Mouse (Mus musculus) kidney, embryonic 16.5 days (tissue): ENCODE data around the gene Fth1. TPM values are rescaled to one million over a fixed set of nuclear protein-coding genes. Genes with fewer than 3 reads are reported as not detected.
A peak's percentile ranks its signal among the peaks of the same experiment; 100 is the strongest.
"Not testable (repeated sequence)": the region's sequence is repeated elsewhere in the genome, so short reads cannot be mapped to it uniquely, and the experiment has no call there.

Experiments
- ATAC-seq: fragments of 200-750 bp; cut with Nextera tagmentation; 2 replicates; pipeline ENCODE4 v1.8.0; 2017; ENCODE audit warnings: moderate TSS enrichment; ENCODE audit not compliant: low FRiP score, low TSS enrichment
- H3K27ac ChIP-seq: fragments of 300-500 bp; sonication (generic); 2 replicates; pipeline ENCODE4 v1.5.1; 2014; ENCODE audit warnings: low read length
- H3K27me3 ChIP-seq: fragments of 300-500 bp; sonication (generic); 2 replicates; pipeline ENCODE4 v1.6.1; 2014; ENCODE audit warnings: low read length, control low read depth, mixed read lengths; ENCODE audit not compliant: insufficient read depth
- H3K36me3 ChIP-seq: fragments of 300-500 bp; sonication (generic); 2 replicates; pipeline ENCODE4 v1.6.1; 2014; ENCODE audit warnings: low read length, control low read depth, mixed read lengths; ENCODE audit not compliant: insufficient read depth
- H3K4me1 ChIP-seq: fragments of 300-500 bp; sonication (generic); 2 replicates; pipeline ENCODE4 v1.6.1; 2014; ENCODE audit warnings: low read length, control low read depth, mixed read lengths; ENCODE audit not compliant: insufficient read depth
- H3K4me2 ChIP-seq: fragments of 300-500 bp; sonication (generic); replicated peaks from 2 replicates; pipeline ENCODE4 v1.6.1; 2014; ENCODE audit warnings: low read depth, low read length
- H3K4me3 ChIP-seq: fragments of 300-500 bp; sonication (generic); 2 replicates; pipeline ENCODE4 v1.5.1; 2014; ENCODE audit warnings: mild to moderate bottlenecking, low read length
- H3K9ac ChIP-seq: fragments of 300-500 bp; sonication (generic); replicated peaks from 2 replicates; pipeline ENCODE4 v1.6.1; 2014; ENCODE audit warnings: low read length
- H3K9me3 ChIP-seq: fragments of 300-500 bp; sonication (generic); 2 replicates; pipeline ENCODE4 v1.6.1; 2016; ENCODE audit warnings: low read length, control low read depth
- WGBS: fragments of 180-500 bp; shearing (Covaris S2); extraction: QIAGEN DNeasy Blood & Tissue Kit; methylation state at CpG from one replicate; pipeline ENCODE4 v1.1.7; 2014; 5-methylcytosine and 5-hydroxymethylcytosine counted together
- polyA plus RNA-seq: library from polyadenylated mRNA; unstranded; fragments of >200 nt; fragmentation: Nextera tagmentation; extraction: Ambion mirVana; gene quantifications from 2 replicates; pipeline ENCODE4 v1.2.1, GENCODE M21; 2015

Gene Fth1
- polyA plus RNA-seq, 1 experiment from 2014 or later = 1,651 TPM

DNA sequence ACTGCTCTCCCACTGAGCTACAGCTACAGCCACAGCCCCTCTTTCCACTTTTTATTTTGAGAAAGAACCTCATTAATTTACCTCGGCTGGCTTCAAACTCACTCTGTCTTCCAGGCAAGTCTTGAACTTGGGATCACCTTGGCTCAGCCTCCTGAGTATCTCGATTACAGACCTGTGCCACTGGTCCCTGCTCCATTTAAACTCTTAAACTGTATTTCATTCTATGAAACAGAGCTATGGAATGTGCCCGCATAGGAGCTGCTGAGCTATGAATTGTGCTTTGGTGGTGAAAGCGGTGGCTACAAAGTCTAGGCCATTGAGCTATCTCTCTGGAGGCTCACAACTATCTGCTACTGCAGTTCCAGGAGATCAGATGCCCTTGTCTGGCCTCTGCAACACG is 22.4 kb upstream of the Fth1 start:
- Histone ChIP-seq H3K4me2 (no peak overlapping the region), H3K9ac (no peak overlapping the region), H3K27me3 (no peaks in the 10 kb centered on the region), H3K4me1 (peaks cover 11% of the 10 kb centered on the region), H3K4me3 (no peak overlapping the region), H3K27ac (no peak overlapping the region), H3K9me3 (0 out of 2 replicates have a peak, but pooled peaks cover 1% of the 10 kb centered on the region), H3K36me3 (no peaks in the 10 kb centered on the region)
- ATAC-seq = no peak
- WGBS = 82% methylated on average over 5 of the region's 5 CpGs

DNA sequence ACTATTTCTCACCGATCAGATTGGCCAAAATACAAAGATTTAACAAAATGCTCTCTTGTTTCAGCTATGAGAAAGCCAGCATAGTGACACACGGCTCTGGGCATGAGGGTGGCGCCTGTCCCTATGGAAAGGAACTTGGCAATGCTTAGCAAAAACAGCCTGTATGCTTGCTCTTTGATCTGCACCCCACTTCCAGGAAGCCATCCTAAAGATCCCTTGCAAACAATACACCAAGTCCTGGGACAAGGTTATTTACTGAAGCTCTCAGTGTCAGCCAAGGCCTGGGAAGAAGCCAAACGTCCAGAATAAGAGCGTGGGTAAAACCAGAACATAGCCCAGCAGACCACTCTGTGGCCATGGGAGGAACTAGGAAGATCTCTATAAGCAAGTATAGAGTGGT is 19.6 kb upstream of the Fth1 start:
- Histone ChIP-seq H3K9ac (no peak overlapping the region), H3K4me1 (no peaks in the 10 kb centered on the region), H3K36me3 (no peaks in the 10 kb centered on the region), H3K4me2 (no peak overlapping the region), H3K27me3 (no peaks in the 10 kb centered on the region), H3K27ac (no peak overlapping the region), H3K9me3 (no peaks in the 10 kb centered on the region), H3K4me3 (no peak overlapping the region)
- 80% methylated on average over 5 of the region's 5 CpGs for WGBS
- ATAC-seq = no peak

GRCm38 (mm10) chr19:9964205-9964916 is 16.0 kb upstream of the Fth1 start:
- 16% methylated on average over 7 of the region's 7 CpGs for WGBS
- H3K9ac ChIP-seq = 0 out of 2 replicates have a peak overlapping the region, but pooled peaks have one; percentile 6

GRCm38 (mm10) chr19:9966096-9966867 is 14.1 kb upstream of the Fth1 start:
- ATAC-seq = no peak
- Histone ChIP-seq H3K4me2 (no peak overlapping the region), H3K27me3 (no peaks in the 10 kb centered on the region), H3K36me3 (no peaks in the 10 kb centered on the region), H3K9me3 (no peaks in the 10 kb centered on the region), H3K4me1 (no peaks in the 10 kb centered on the region), H3K27ac (no peak overlapping the region), H3K4me3 (no peak overlapping the region), H3K9ac (no peak overlapping the region)
- WGBS = 54% methylated on average over 2 of the region's 2 CpGs

More at GRCm38 (mm10) chr19:9964205-9964916, 16.0 kb upstream of the Fth1 start:
- no peak for ATAC-seq
- H3K36me3 ChIP-seq = no peaks in the 10 kb centered on the region
- no peaks in the 10 kb centered on the region for H3K9me3 ChIP-seq
- H3K27ac ChIP-seq = no peak overlapping the region
- no peaks in the 10 kb centered on the region for H3K27me3 ChIP-seq
- H3K4me3 ChIP-seq = no peak overlapping the region
- no peaks in the 10 kb centered on the region for H3K4me1 ChIP-seq
- no peak overlapping the region for H3K4me2 ChIP-seq

- Histone ChIP-seq H3K9ac (no peak overlapping the region), H3K27me3 (no peaks in the 10 kb centered on the region), H3K4me1 (no peaks in the 10 kb centered on the region), H3K27ac (no peak overlapping the region), H3K4me3 (no peak overlapping the region), H3K36me3 (no peaks in the 10 kb centered on the region), H3K4me2 (no peak overlapping the region), H3K9me3 (no peaks in the 10 kb centered on the region)
- ATAC-seq = no peak
- WGBS = 76% methylated on average over 8 of the region's 10 CpGs
These were observed 12.2 kb upstream of the Fth1 start for GRCm38 (mm10) chr19:9968081-9968787.

DNA sequence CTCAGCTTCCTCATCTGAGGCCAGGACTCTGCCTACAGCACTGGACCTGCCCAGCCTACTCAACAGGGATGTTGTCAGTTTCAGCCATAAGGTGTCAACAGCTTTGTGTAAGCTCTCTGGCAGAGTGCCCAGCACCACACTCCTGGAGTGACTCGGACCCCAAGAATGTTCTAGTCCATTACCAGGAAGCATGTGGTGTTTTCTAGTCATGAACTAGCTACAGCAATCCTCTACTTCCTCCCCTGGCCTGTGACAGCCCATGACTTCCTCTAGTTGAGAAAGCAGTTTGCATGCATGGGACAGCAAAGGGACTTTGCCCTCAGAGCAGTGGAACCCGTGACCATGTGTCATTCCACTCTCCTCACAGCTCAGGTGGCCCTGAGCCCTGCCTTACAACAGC is 5.5 kb upstream of the Fth1 start:
- not testable (repeated sequence) for H3K4me2 ChIP-seq, H3K9ac ChIP-seq, H3K27ac ChIP-seq, H3K36me3 ChIP-seq, H3K4me1 ChIP-seq, H3K9me3 ChIP-seq, ATAC-seq, H3K27me3 ChIP-seq, H3K4me3 ChIP-seq
- 54% methylated on average over 2 of the region's 2 CpGs for WGBS

GRCm38 (mm10) chr19:9977085-9977484 is 3.3 kb upstream of the Fth1 start:
- Histone ChIP-seq H3K27ac (no peak overlapping the region), H3K4me2 (no peak overlapping the region), H3K4me3 (no peak overlapping the region), H3K9ac (no peak overlapping the region), H3K36me3 (no peaks in the 10 kb centered on the region), H3K9me3 (no peaks in the 10 kb centered on the region), H3K4me1 (peaks cover 14% of the 10 kb centered on the region; the same call in 1 of the 2 replicates), H3K27me3 (no peaks in the 10 kb centered on the region)
- WGBS = 79% methylated on average over 10 of the region's 10 CpGs
- ATAC-seq = peak; percentile 59

- WGBS = 48% methylated on average over 5 of the region's 5 CpGs
These were observed 1.9 kb upstream of the Fth1 start for GRCm38 (mm10) chr19:9978431-9978951.

GRCm38 (mm10) chr19:9979156-9979555 is 1.2 kb upstream of the Fth1 start:
- Histone ChIP-seq H3K27me3 (no peaks in the 10 kb centered on the region), H3K36me3 (0 out of 2 replicates have a peak, but pooled peaks cover under 1% of the 10 kb centered on the region), H3K27ac (peak overlapping the region; percentile 65; the same call in 1 of the 2 replicates), H3K4me2 (no peak overlapping the region), H3K4me3 (no peak overlapping the region), H3K9ac (no peak overlapping the region), H3K9me3 (no peaks in the 10 kb centered on the region), H3K4me1 (peaks cover 23% of the 10 kb centered on the region)
- no peak for ATAC-seq
- 87% methylated on average over 2 of the region's 2 CpGs for whole genome bisulfite sequencing

More at GRCm38 (mm10) chr19:9978431-9978951, 1.9 kb upstream of the Fth1 start:
- H3K9ac ChIP-seq = no peak overlapping the region
- H3K4me2 ChIP-seq = no peak overlapping the region
- no peaks in the 10 kb centered on the region for H3K27me3 ChIP-seq
- no peaks in the 10 kb centered on the region for H3K36me3 ChIP-seq
- peaks cover 16% of the 10 kb centered on the region for H3K4me1 ChIP-seq
- peak overlapping the region; percentile 65 for H3K27ac ChIP-seq
- ATAC-seq = no peak
- H3K4me3 ChIP-seq = no peak overlapping the region
- no peaks in the 10 kb centered on the region for H3K9me3 ChIP-seq
